In genomic region chr13:49480551-49480950, GRCm38 (mm10) we compare ENCODE assay signal across 9 mouse cellular contexts. TPM values are rescaled to one million over a fixed set of nuclear protein-coding genes. Genes with fewer than 3 reads are reported as not detected.
DNase-seq lines count a peak whose midpoint lies in the region; ATAC-seq and TF ChIP-seq lines count a peak whose summit lies in the region.
"Had no signal": no experiment of that assay in that cellular context is flagged by ENCODE, and none has a peak within 500 bp of the region (broad histone marks: within the 10 kb centered on the region; RNA-seq: fewer than 3 reads in every experiment).

No protein-coding gene starts in this region.

- no peak for TF ChIP-seq CTCF in forebrain, postnatal 0 days (IDR thresholded peaks at IDR 0.05; ENCODE audit: low read depth)

- WGBS in forebrain, embryonic 12.5 days = 66% methylated on average over 5 of the region's 5 CpGs
- WGBS in forebrain, postnatal 0 days = 39% methylated on average over 5 of the region's 5 CpGs
- WGBS in heart, embryonic 15.5 days = 41% methylated on average over 5 of the region's 5 CpGs

- no peak for DNase-seq in forebrain, postnatal 0 days
- DNase-seq in left cerebral cortex, postnatal 4 days = peak; percentile 32
- no peak for DNase-seq in left cerebral cortex, adult 11 months (ENCODE audit: low spot score)
- peak; percentile 3 for DNase-seq in retina, postnatal 1 day
- no peak for DNase-seq in thymus, postnatal 25 days
- no peak for DNase-seq in frontal cortex, postnatal 25 days (ENCODE audit: low spot score in 2 of 2)

- H3K4me1 ChIP-seq in forebrain, embryonic 12.5 days = no peaks in the 10 kb centered on the region
- H3K4me1 ChIP-seq in forebrain, postnatal 0 days (ENCODE audit: insufficient read depth) = no peaks in the 10 kb centered on the region
- peaks cover 8% of the 10 kb centered on the region for H3K4me1 ChIP-seq in heart, embryonic 15.5 days (replicated peaks)

- no peak overlapping the region for H3K4me2 ChIP-seq in forebrain, embryonic 12.5 days
- H3K4me2 ChIP-seq in forebrain, postnatal 0 days (ENCODE audit: low read depth) = no peak overlapping the region
- H3K4me2 ChIP-seq in heart, embryonic 15.5 days = no peak overlapping the region
- H3K4me2 ChIP-seq: hindbrain, embryonic 15.5 days had no signal

- no peak overlapping the region for H3K4me3 ChIP-seq in forebrain, embryonic 12.5 days (replicated peaks)
- H3K4me3 ChIP-seq in forebrain, postnatal 0 days (ENCODE audit: low read depth, low read length) = no peak overlapping the region
- no peak overlapping the region for H3K4me3 ChIP-seq in heart, embryonic 15.5 days
- H3K4me3 ChIP-seq: hindbrain, embryonic 15.5 days had no signal

- H3K27ac ChIP-seq in forebrain, embryonic 12.5 days = 0 out of 2 replicates have a peak overlapping the region, but pooled peaks have one; percentile 31
- H3K27ac ChIP-seq in forebrain, postnatal 0 days (ENCODE audit: low read depth, low read length) = no peak overlapping the region
- peak overlapping the region; percentile 78 for H3K27ac ChIP-seq in heart, embryonic 15.5 days
- H3K27ac ChIP-seq: hindbrain, embryonic 15.5 days had no signal

- H3K9me3 ChIP-seq in forebrain, embryonic 12.5 days = no peaks in the 10 kb centered on the region
- H3K9me3 ChIP-seq in forebrain, postnatal 0 days (ENCODE audit: low read length) = no peaks in the 10 kb centered on the region
- no peaks in the 10 kb centered on the region for H3K9me3 ChIP-seq in heart, embryonic 15.5 days (replicated peaks)
- H3K9me3 ChIP-seq: hindbrain, embryonic 15.5 days had no signal

- ATAC-seq in forebrain, embryonic 12.5 days (ENCODE audit: low FRiP score) = no peak
- no peak for ATAC-seq in forebrain, postnatal 0 days
- ATAC-seq in heart, embryonic 15.5 days (replicated peaks; ENCODE audit: insufficient number of reproducible peaks, insufficient read depth, low FRiP score, low read depth) = no peak

- no peaks in the 10 kb centered on the region for H3K36me3 ChIP-seq in forebrain, embryonic 12.5 days (replicated peaks)
- H3K36me3 ChIP-seq in forebrain, postnatal 0 days (ENCODE audit: insufficient read depth) = no peaks in the 10 kb centered on the region
- H3K36me3 ChIP-seq in heart, embryonic 15.5 days = no peaks in the 10 kb centered on the region
- H3K36me3 ChIP-seq: hindbrain, embryonic 15.5 days had no signal

- H3K27me3 ChIP-seq in forebrain, embryonic 12.5 days = no peaks in the 10 kb centered on the region
- H3K27me3 ChIP-seq in forebrain, postnatal 0 days (ENCODE audit: insufficient read depth, low read length) = no peaks in the 10 kb centered on the region
- no peaks in the 10 kb centered on the region for H3K27me3 ChIP-seq in heart, embryonic 15.5 days
- H3K27me3 ChIP-seq: hindbrain, embryonic 15.5 days had no signal

- intact Hi-C loops in left cerebral cortex, postnatal 4 days (cut with DNase I) = no loop called here

- H3K9ac ChIP-seq in forebrain, embryonic 12.5 days = no peak overlapping the region
- no peak overlapping the region for H3K9ac ChIP-seq in forebrain, postnatal 0 days
- no peak overlapping the region for H3K9ac ChIP-seq in heart, embryonic 15.5 days
- H3K9ac ChIP-seq: hindbrain, embryonic 15.5 days had no signal

RNA-seq across cellular contexts. Expression of gene Tes3-ps, which starts 12.6 kb away (rescaled TPM):
- 0.97 and 1.5 TPM in 2 replicates for polyA plus RNA-seq in forebrain, embryonic 12.5 days (2016; fragmentation: Nextera tagmentation; extraction: Ambion mirVana)
- total RNA-seq in forebrain, postnatal 0 days (2014; rRNA removed) = 0.31 and 0.67 TPM in 2 replicates
- polyA plus RNA-seq in forebrain, postnatal 0 days (2015; fragmentation: Nextera tagmentation; extraction: Ambion mirVana) = 0.49 and 0.56 TPM in 2 replicates
- 1 to 10 TPM; 2.4 to 2.8 TPM for total RNA-seq in left cerebral cortex, postnatal 4 days (2021)
- polyA plus RNA-seq in heart, embryonic 15.5 days (2015; fragmentation: Nextera tagmentation; extraction: Ambion mirVana) = 0.71 and 0.87 TPM in 2 replicates

RNA-seq across cellular contexts. Expression of gene Ecm2, which starts 24.1 kb away (rescaled TPM):
- 0.58 and 0.84 TPM in 2 replicates for polyA plus RNA-seq in forebrain, embryonic 12.5 days (2016; fragmentation: Nextera tagmentation; extraction: Ambion mirVana)
- total RNA-seq in forebrain, postnatal 0 days (2014; rRNA removed) = 2.0 TPM in 2 replicates
- polyA plus RNA-seq in forebrain, postnatal 0 days (2015; fragmentation: Nextera tagmentation; extraction: Ambion mirVana) = 1.0 and 1.8 TPM in 2 replicates
- total RNA-seq in left cerebral cortex, postnatal 4 days (2021) = 1 to 10 TPM; 1.7 to 1.9 TPM
- 4.6 and 5.7 TPM in 2 replicates for polyA plus RNA-seq in heart, embryonic 15.5 days (2015; fragmentation: Nextera tagmentation; extraction: Ambion mirVana)

RNA-seq across cellular contexts. Expression of gene Ippk, which starts 59.5 kb away (rescaled TPM):
- 15.2 and 15.6 TPM in 2 replicates for polyA plus RNA-seq in forebrain, embryonic 12.5 days (2016; fragmentation: Nextera tagmentation; extraction: Ambion mirVana)
- total RNA-seq in forebrain, postnatal 0 days (2014; rRNA removed) = 15.0 and 15.9 TPM in 2 replicates
- polyA plus RNA-seq in forebrain, postnatal 0 days (2015; fragmentation: Nextera tagmentation; extraction: Ambion mirVana) = 11.0 and 11.7 TPM in 2 replicates
- 10 to 100 TPM; 12.7 to 12.8 TPM for total RNA-seq in left cerebral cortex, postnatal 4 days (2021)
- 10.0 and 11.1 TPM in 2 replicates for polyA plus RNA-seq in heart, embryonic 15.5 days (2015; fragmentation: Nextera tagmentation; extraction: Ambion mirVana)

Comparison
In these comparisons a context has a peak if more than half of its experiments do, and no peak if none do; other contexts are left out.
1. DNase-seq: peak in left cerebral cortex, postnatal 4 days (single experiment) and retina, postnatal 1 day (single experiment); none in forebrain, postnatal 0 days (single experiment), left cerebral cortex, adult 11 months (single experiment), thymus, postnatal 25 days (single experiment) and frontal cortex, postnatal 25 days (0 of 2).